Mouse (Mus musculus) cerebellum, postnatal 10 days (tissue): ENCODE measurements at regions not wholly inside any gene's neighbourhood (a gene's known extent, or its start where the extent isn't known, plus 50 kb on each side); places are given as distances from the start of the nearest gene placed in this dataset.

Experiments
- DNase-seq, 2 experiments: peaks; one replicate each; pipeline ENCODE4 v3.0.0; 2021; ENCODE audit warnings: mixed read lengths in 2 of 2

GRCm38 (mm10) chr3:58153874-58154756 lies 260.4 kb upstream of the Tsc22d2 start:
- DNase-seq, result no peak

GRCm38 (mm10) chr3:58159384-58159783 lies 255.1 kb upstream of the Tsc22d2 start:
- DNase-seq, result peak; percentile 69 to 77

- DNase-seq, result no peak
Measured at GRCm38 (mm10) chr3:58162238-58162637, 252.3 kb upstream of the Tsc22d2 start.

DNA sequence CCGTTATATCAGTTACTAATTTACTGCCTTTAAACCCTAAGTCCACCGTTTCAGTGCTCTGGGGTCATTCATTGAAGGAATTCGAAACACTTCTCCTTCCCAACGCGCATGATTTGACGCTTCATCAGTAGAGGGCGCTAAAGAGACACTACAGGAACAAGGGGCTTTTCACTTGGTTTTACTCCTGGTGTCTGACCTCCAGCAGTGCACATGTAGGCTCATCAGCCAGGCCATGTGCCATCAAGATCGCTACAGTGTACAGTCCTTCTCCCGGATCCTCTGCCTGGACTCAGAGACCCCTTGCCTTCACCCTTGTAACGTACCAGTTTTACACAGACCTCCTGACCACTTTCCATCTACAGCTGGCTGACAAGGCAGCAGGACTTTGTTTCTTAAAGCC lies 250.7 kb upstream of the Tsc22d2 start:
- DNase-seq, result peak; percentile 87 to 93

DNA sequence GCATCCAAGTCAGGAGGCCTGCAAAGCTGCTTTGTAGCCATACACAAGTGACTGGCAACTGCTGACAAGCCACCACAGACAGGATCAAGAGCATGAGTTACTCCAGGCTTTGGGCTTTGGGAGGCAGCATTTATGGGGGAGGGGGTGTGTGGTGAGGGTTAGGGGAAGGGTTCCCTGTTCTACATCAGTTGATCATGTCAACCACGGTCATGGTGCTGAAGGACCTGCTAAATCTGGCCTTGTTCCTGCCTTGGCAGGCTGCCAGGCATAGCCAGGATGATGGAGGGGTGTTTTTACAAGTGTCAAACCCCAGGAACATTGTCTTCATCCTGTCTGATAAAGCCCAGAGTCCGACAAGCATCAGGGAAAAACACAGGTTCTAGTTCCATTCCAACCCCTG lies 247.9 kb upstream of the Tsc22d2 start:
- peak; percentile 31 to 35 for DNase-seq

- no peak for DNase-seq
Measured at GRCm38 (mm10) chr3:58167121-58167520, 247.4 kb upstream of the Tsc22d2 start.

GRCm38 (mm10) chr3:58167761-58168290 lies 246.7 kb upstream of the Tsc22d2 start:
- DNase-seq, result no peak

GRCm38 (mm10) chr3:58168522-58169185 lies 245.9 kb upstream of the Tsc22d2 start:
- DNase-seq, result peak; percentile 67 to 77

DNA sequence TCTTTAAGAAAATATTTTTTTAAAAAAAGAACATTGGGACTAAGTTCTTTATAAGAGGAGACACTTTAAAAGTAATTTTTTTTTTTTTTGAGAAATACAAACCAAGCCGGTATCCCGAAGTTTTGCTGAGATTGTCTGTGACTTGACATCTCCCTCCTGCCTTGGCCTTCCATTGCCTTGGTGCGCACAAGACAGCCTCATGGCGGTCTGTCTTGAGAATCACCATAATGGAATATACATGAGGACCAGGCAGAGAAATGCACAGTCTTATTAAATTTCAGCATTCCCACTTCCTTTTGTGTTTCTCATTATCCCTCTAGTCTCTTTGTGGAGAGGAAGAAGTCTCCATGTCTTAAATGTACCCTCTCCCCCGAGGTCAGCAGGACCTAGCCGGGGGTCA lies 244.7 kb upstream of the Tsc22d2 start:
- no peak for DNase-seq

DNA sequence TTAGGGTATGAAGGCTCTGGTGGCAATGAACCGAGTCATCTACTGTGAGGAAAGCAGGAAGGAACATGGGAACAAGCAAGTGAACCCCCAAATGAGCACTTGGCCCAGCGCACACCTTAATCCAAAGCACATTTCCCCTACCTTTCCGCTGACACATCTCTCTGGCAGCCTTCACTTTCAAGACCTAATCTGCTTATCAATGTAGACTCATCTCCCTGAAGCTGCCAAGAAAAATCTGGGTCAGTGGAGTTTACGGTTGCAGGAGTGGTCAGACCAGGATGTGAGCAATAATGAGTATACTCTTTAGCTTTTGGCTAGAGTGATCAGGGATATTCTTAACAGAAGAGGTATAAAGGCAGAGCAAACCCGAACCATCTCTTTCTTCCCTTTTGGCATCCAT lies 242.4 kb upstream of the Tsc22d2 start:
- DNase-seq, result no peak

GRCm38 (mm10) chr3:58173821-58174220 lies 240.7 kb upstream of the Tsc22d2 start:
- no peak for DNase-seq

- DNase-seq, result no peak
Measured at GRCm38 (mm10) chr3:58181715-58182114, 232.8 kb upstream of the Tsc22d2 start.

GRCm38 (mm10) chr3:58182299-58182698 lies 232.2 kb upstream of the Tsc22d2 start:
- DNase-seq, result no peak

DNA sequence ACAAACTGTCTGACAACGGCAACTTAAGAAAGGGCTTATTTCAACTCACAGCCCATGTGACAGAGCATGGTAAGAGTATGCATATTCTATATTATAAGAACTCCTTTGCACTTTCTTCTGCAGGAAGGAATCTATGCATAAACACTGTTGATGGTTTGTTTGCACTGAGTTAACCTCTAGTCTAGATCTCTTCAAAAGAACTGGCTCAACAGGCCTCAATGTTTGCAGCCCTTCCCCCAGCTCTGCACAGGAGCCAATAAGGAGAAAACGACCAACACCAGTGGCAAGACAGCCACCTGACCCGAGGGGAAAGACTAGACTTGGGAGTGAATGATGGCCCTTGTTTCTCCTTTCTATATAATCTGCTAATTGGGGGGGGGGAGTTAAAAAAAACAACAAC lies 231.2 kb upstream of the Tsc22d2 start:
- DNase-seq, result no peak

DNA sequence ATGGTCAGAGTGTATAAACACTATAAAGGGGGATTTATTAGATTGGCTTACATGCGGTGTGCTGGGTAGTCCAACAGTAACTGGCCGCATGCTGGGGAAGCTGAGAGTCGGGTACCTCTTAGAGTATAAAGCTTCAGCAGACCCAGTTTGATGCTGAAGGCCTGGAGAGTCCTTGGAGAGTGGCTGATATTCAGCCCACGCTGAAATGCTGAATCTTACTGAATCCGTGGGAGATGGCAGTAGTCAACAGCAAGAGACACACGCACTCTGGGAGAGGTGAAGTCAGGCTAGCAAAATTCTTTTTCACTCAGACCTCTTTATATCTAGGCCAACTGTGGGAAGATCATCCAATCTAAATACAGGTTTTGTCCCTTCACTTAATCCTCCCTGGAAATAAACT lies 214.1 kb upstream of the Tsc22d2 start:
- DNase-seq, result no peak

- no peak for DNase-seq
Measured at GRCm38 (mm10) chr3:58202816-58203215, 211.7 kb upstream of the Tsc22d2 start.

DNA sequence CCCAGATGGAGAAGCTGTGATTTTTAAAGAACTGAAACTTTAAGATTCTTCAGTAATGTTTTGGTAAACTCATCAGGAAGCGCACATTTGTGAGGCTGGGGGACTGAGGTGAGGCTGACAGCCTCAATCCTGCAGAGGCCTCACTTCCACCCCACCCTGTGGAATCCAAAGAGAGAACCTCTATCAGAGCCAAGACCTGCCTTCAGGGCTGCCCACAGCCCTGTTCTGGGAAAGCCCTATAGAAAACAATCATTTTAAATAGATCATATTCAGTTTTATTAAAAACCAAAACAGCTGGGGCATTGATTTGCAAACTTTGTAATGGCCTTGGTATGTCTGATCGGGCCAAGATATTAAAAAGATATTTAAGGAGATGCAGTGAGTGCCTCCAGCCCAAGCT lies 210.7 kb upstream of the Tsc22d2 start:
- DNase-seq, result no peak

- no peak for DNase-seq
Measured at GRCm38 (mm10) chr3:58205526-58205925, 209.0 kb upstream of the Tsc22d2 start.

GRCm38 (mm10) chr3:58206776-58207398 lies 207.6 kb upstream of the Tsc22d2 start:
- no peak for DNase-seq

DNA sequence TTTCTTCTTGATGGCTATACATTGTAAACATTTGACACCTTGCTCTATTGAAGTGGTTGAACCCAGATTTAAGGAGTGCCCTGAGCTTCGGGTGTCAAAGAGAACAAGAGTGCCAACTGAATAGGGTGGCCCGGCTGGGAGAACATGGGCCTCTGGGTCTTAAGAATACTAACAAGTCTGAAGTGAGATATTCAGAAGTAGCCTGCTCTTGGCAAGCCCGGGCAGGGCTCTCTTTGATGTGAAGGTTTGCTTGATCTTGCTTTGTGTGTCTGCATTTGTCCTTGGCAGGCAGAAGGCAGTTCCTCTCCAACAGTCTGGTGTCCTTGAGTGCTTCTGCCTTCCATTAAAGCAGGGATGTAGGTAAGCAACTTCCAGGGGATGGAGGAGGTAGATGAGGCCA lies 203.5 kb upstream of the Tsc22d2 start:
- no peak for DNase-seq

DNA sequence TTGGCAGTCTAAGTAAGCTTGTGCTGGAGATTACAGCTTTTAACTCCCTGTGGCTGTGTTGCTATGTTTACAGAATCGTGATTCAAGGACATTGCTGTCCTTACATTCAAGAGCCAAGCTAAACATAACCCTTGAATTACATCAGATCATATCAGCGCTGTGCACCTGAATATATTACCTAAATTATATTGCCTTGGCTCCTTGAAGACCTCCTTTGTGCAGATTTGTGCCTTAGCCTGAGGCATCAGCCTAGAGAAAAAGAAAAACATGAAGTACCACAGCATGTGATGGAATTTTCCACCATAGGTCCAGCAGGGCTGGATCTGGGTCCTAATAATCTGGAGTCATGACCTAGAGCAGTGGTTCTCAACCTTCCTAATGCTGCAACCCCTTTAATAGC lies 189.8 kb upstream of the Tsc22d2 start:
- no peak for DNase-seq

DNA sequence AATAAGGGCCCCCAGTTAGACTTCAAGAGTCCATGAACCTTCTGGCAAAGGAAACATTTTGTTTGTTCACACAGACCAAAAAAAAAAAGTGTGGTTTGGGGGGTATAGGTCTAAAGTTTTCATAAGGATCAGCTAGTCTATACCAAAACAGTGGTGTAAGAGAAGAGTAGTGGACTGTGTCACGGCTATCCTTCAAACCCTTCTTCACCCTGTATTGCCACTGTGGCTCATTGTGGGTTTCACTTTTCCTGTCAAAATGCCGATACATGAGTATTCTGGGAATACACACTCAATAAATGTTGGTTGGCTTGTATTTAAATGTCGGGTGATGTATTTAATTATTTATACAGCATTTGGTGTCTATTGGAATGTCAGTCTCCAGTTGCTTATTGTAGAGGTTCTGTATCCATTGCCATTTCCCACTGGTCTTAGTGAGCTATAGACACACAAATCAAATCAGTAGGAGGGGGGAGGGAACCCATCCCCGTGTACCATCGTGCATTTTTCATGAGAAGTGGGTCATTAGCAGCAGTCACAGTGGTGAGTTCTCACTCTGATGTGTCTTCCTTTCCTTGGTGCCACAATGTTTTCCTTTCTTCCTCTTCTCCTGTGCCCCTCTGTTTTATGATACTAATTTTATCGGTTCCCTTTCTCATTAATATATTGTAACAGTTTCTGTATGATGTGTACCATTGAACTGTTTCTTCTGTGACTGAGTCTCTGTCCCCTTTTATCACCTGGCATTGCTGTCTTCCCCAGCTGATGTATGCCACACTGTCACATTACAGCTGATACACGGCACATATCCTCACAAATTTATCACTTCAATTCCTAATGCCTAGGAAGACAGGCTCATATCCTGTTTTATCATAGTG lies 187.8 kb upstream of the Tsc22d2 start:
- DNase-seq, result no peak

DNA sequence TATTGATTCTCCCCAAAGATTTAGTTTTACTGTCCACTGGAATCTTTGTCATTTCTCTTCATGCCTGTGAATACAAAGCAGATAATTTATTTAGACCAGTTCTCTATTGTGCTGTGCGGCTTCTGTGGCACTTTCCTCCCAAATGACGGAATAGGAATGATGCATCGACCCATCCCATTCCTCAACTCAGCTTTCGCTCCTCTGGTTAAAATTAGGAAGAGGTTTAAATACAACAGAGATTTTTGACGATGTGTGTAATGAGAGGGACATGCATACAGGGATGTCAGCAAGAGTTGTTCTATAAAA lies 187.2 kb upstream of the Tsc22d2 start:
- DNase-seq, result no peak
